Mouse (Mus musculus) lung, adult 2 months (tissue): ENCODE data around the gene Apol11a. TPM values are rescaled to one million over a fixed set of nuclear protein-coding genes. Genes with fewer than 3 reads are reported as not detected.
"Not testable (repeated sequence)": the region's sequence is repeated elsewhere in the genome, so short reads cannot be mapped to it uniquely, and the experiment has no call there.

Experiments used
- DNase-seq: peaks from one replicate; pipeline ENCODE4 v3.0.0; 2022
- H3K4me1 ChIP-seq: fragments of 200-500 bp; 2 replicates; pipeline ENCODE4 v1.6.1; 2011; ENCODE audit warnings: low read length; ENCODE audit not compliant: control insufficient read depth, insufficient read depth
- H3K4me3 ChIP-seq: fragments of 200-500 bp; replicated peaks from 2 replicates; pipeline ENCODE3; 2011; ENCODE audit warnings: low read depth, mild to moderate bottlenecking, control low read depth, low read length; ENCODE audit errors: extremely low read depth
- CTCF ChIP-seq: fragments of 200-500 bp; IDR thresholded peaks from 2 replicates; pipeline ENCODE4 v1.5.1; 2011; ENCODE audit warnings: mild to moderate bottlenecking, low read length, control low read depth; ENCODE audit not compliant: insufficient read depth
- POLR2A ChIP-seq: fragments of 200-500 bp; IDR thresholded peaks from 2 replicates; pipeline ENCODE4 v1.6.1; 2011; ENCODE audit warnings: low read depth, mild to moderate bottlenecking, control low read depth, low read length, borderline replicate concordance; ENCODE audit errors: extremely low read depth
- WGBS: fragments of 180-500 bp; shearing (Covaris S2); methylation state at CpG from one replicate; pipeline ENCODE4 v1.1.7; 2018; 5-methylcytosine and 5-hydroxymethylcytosine counted together
- polyA plus RNA-seq: library from polyadenylated mRNA; depleted of rRNA; stranded (reverse); fragments of >200 nt; gene quantifications from 2 replicates; pipeline ENCODE4 v1.2.3, GENCODE M21; 2012; rRNA removed

Apol11a gene
- polyA plus RNA-seq: not detected in 2 replicates

GRCm38 (mm10) chr15:77507966-77508365, at the start of gene Apol11a:
TSS of gene Apol11a (plus strand) at chr15:77508271.
- DNase-seq, H3K4me3 ChIP-seq, H3K4me1 ChIP-seq: not testable (repeated sequence)

GRCm38 (mm10) chr15:77474699-77475390, 33.2 kb upstream of the Apol11a start:
- H3K4me1 ChIP-seq, DNase-seq, H3K4me3 ChIP-seq: not testable (repeated sequence)
- 74% methylated on average over 7 of the region's 7 CpGs for whole genome bisulfite sequencing

- not testable (repeated sequence) for H3K4me1 ChIP-seq, DNase-seq, H3K4me3 ChIP-seq
- 64% methylated on average over 2 of the region's 2 CpGs for WGBS
Measured at GRCm38 (mm10) chr15:77476693-77477092, 31.4 kb upstream of the Apol11a start, which contains the start of gene Apol10a. TSS of gene Apol10a (plus strand) at chr15:77477047.

- no peak for TF ChIP-seq POLR2A
- no peaks in the 10 kb centered on the region for H3K4me1 ChIP-seq
- WGBS: 63% methylated on average over 4 of the region's 4 CpGs
- H3K4me3 ChIP-seq: no peak overlapping the region
- no peak for DNase-seq
Measured at GRCm38 (mm10) chr15:77482140-77482794, 25.8 kb upstream of the Apol11a start.

- H3K4me1 ChIP-seq, H3K4me3 ChIP-seq, DNase-seq: not testable (repeated sequence)
- no CpG with 5 or more reads among the region's 1 CpGs for WGBS
Measured at GRCm38 (mm10) chr15:77493181-77493580, 14.9 kb upstream of the Apol11a start.

GRCm38 (mm10) chr15:77494694-77495093, 13.4 kb upstream of the Apol11a start:
- DNase-seq, H3K4me3 ChIP-seq, H3K4me1 ChIP-seq: not testable (repeated sequence)
- WGBS: 26% methylated on average over 1 of the region's 1 CpGs

GRCm38 (mm10) chr15:77520596-77520995, 12.5 kb downstream of the Apol11a start:
- DNase-seq, H3K4me1 ChIP-seq, H3K4me3 ChIP-seq: not testable (repeated sequence)
- 54% methylated on average over 4 of the region's 4 CpGs for WGBS

- DNase-seq: peak; percentile 47
Measured at GRCm38 (mm10) chr15:77523186-77523843, 15.2 kb downstream of the Apol11a start.

GRCm38 (mm10) chr15:77533216-77533615, 25.1 kb downstream of the Apol11a start, which contains the start of gene Apol7c:
TSS of gene Apol7c (minus strand) at chr15:77533316.
- no peak for TF ChIP-seq POLR2A
- no peak for TF ChIP-seq CTCF
- Histone ChIP-seq H3K4me3 (no peak within 1 kb of the TSS), H3K4me1 (no peaks in the 10 kb centered on the region)
- no peak for DNase-seq

More at GRCm38 (mm10) chr15:77523186-77523843, 15.2 kb downstream of the Apol11a start:
- H3K4me1 ChIP-seq, H3K4me3 ChIP-seq: not testable (repeated sequence)
- peak; percentile 69 for TF ChIP-seq CTCF
- WGBS: 9% methylated on average over 6 of the region's 6 CpGs

GRCm38 (mm10) chr15:77539221-77539620, 31.1 kb downstream of the Apol11a start:
- H3K4me3 ChIP-seq, DNase-seq, H3K4me1 ChIP-seq: not testable (repeated sequence)
- WGBS: 23% methylated on average over 1 of the region's 1 CpGs

GRCm38 (mm10) chr15:77561792-77562191, 53.7 kb downstream of the Apol11a start, which contains the start of gene 1700025B11Rik:
TSS of gene 1700025B11Rik (minus strand) at chr15:77561892.
- Histone ChIP-seq H3K4me3 (no peak within 1 kb of the TSS), H3K4me1 (peaks cover 3% of the 10 kb centered on the region; the same call in 1 of the 2 replicates)
- TF ChIP-seq POLR2A (no peak), CTCF (no peak)
- DNase-seq: no peak
